Mouse (Mus musculus) forebrain, embryonic 10.5 days (tissue): ENCODE measurements around the gene Il20rb. TPM values are rescaled to one million over a fixed set of nuclear protein-coding genes. Genes with fewer than 3 reads are reported as not detected.

Experiments used
- DNase-seq: peaks from one replicate; pipeline ENCODE4 v3.0.0-alpha.2; 2017; ENCODE audit warnings: low spot score; ENCODE audit errors: extremely low spot score
- H3K27ac ChIP-seq: fragments of 300-500 bp; sonication (generic); 2 replicates; pipeline ENCODE4 v1.5.1; 2016; ENCODE audit warnings: mild to moderate bottlenecking
- H3K27me3 ChIP-seq: fragments of 300-500 bp; sonication (generic); 2 replicates; pipeline ENCODE4 v1.6.1; 2016; ENCODE audit warnings: mild to moderate bottlenecking; ENCODE audit not compliant: poor library complexity, severe bottlenecking
- H3K36me3 ChIP-seq: fragments of 300-500 bp; sonication (generic); replicated peaks from 2 replicates; pipeline ENCODE4 v1.6.1; 2016; ENCODE audit warnings: mild to moderate bottlenecking, moderate library complexity
- H3K4me1 ChIP-seq: fragments of 300-500 bp; sonication (generic); 2 replicates; pipeline ENCODE4 v1.6.1; 2016
- H3K4me3 ChIP-seq: fragments of 300-500 bp; sonication (generic); 2 replicates; pipeline ENCODE4 v1.5.1; 2016; ENCODE audit warnings: mild to moderate bottlenecking, moderate library complexity
- H3K9me3 ChIP-seq: fragments of 300-500 bp; sonication (generic); 2 replicates; pipeline ENCODE4 v1.6.1; 2016; ENCODE audit warnings: mild to moderate bottlenecking, moderate library complexity
- WGBS: fragments of 180-500 bp; shearing (Covaris S2); methylation state at CpG from one replicate; pipeline ENCODE4 v1.1.7; 2016; 5-methylcytosine and 5-hydroxymethylcytosine counted together
- polyA plus RNA-seq: library from polyadenylated mRNA; unstranded; fragments of >200 nt; fragmentation: Nextera tagmentation; extraction: Ambion mirVana; gene quantifications from 2 replicates; pipeline ENCODE4 v1.2.1, GENCODE M21; 2016

Il20rb gene
- polyA plus RNA-seq, 1 experiment from 2014 or later: 1.8 TPM

GRCm38 (mm10) chr9:100446059-100446686 lies 40.4 kb downstream of the Il20rb start:
- Histone ChIP-seq H3K36me3 (no peaks in the 10 kb centered on the region), H3K4me1 (peaks cover 8% of the 10 kb centered on the region), H3K27ac (peak overlapping the region; percentile 86), H3K9me3 (no peaks in the 10 kb centered on the region), H3K4me3 (peak overlapping the region; percentile 70), H3K27me3 (peaks cover 18% of the 10 kb centered on the region)
- WGBS: under 1% methylated on average over 32 of the region's 32 CpGs
- peak; percentile 76 for DNase-seq

GRCm38 (mm10) chr9:100440111-100440790 lies 46.3 kb downstream of the Il20rb start:
- H3K36me3 ChIP-seq: no peaks in the 10 kb centered on the region
- DNase-seq: no peak
- WGBS: 71% methylated on average over 9 of the region's 9 CpGs

GRCm38 (mm10) chr9:100439481-100439880 lies 47.1 kb downstream of the Il20rb start:
- H3K27ac ChIP-seq: peak overlapping the region; percentile 65; the same call in 1 of the 2 replicates
- WGBS: 84% methylated on average over 8 of the region's 8 CpGs
- DNase-seq: no peak

More at GRCm38 (mm10) chr9:100440111-100440790, 46.3 kb downstream of the Il20rb start:
- Histone ChIP-seq H3K27ac (peak overlapping the region; percentile 65), H3K9me3 (no peaks in the 10 kb centered on the region), H3K27me3 (no peaks in the 10 kb centered on the region), H3K4me3 (no peak overlapping the region), H3K4me1 (peaks cover 20% of the 10 kb centered on the region)

GRCm38 (mm10) chr9:100438994-100439393 lies 47.6 kb downstream of the Il20rb start:
- peaks cover 20% of the 10 kb centered on the region for H3K4me1 ChIP-seq
- no peaks in the 10 kb centered on the region for H3K9me3 ChIP-seq
- no peak overlapping the region for H3K27ac ChIP-seq
- no peaks in the 10 kb centered on the region for H3K36me3 ChIP-seq
- no peaks in the 10 kb centered on the region for H3K27me3 ChIP-seq
- no peak for DNase-seq
- WGBS: 87% methylated on average over 10 of the region's 10 CpGs
- H3K4me3 ChIP-seq: no peak overlapping the region

More at GRCm38 (mm10) chr9:100439481-100439880, 47.1 kb downstream of the Il20rb start:
- Histone ChIP-seq H3K9me3 (no peaks in the 10 kb centered on the region), H3K27me3 (no peaks in the 10 kb centered on the region), H3K36me3 (no peaks in the 10 kb centered on the region), H3K4me1 (peaks cover 20% of the 10 kb centered on the region), H3K4me3 (no peak overlapping the region)

GRCm38 (mm10) chr9:100436865-100437595 lies 49.6 kb downstream of the Il20rb start:
- Histone ChIP-seq H3K4me1 (peaks cover 20% of the 10 kb centered on the region), H3K27ac (no peak overlapping the region), H3K27me3 (no peaks in the 10 kb centered on the region), H3K4me3 (no peak overlapping the region), H3K9me3 (no peaks in the 10 kb centered on the region), H3K36me3 (no peaks in the 10 kb centered on the region)
- no peak for DNase-seq
- whole genome bisulfite sequencing: 87% methylated on average over 8 of the region's 8 CpGs

GRCm38 (mm10) chr9:100431355-100431754 lies 55.2 kb downstream of the Il20rb start:
- Histone ChIP-seq H3K27me3 (no peaks in the 10 kb centered on the region), H3K9me3 (no peaks in the 10 kb centered on the region), H3K36me3 (no peaks in the 10 kb centered on the region), H3K4me1 (no peaks in the 10 kb centered on the region; the same call in 1 of the 2 replicates), H3K27ac (no peak overlapping the region), H3K4me3 (no peak overlapping the region)
- 64% methylated on average over 2 of the region's 2 CpGs for WGBS
- DNase-seq: no peak

- Histone ChIP-seq H3K9me3 (no peaks in the 10 kb centered on the region), H3K36me3 (no peaks in the 10 kb centered on the region), H3K4me1 (no peaks in the 10 kb centered on the region; the same call in 1 of the 2 replicates), H3K27me3 (no peaks in the 10 kb centered on the region), H3K27ac (no peak overlapping the region), H3K4me3 (no peak overlapping the region)
- WGBS: 83% methylated on average over 2 of the region's 2 CpGs
- no peak for DNase-seq
Observed at GRCm38 (mm10) chr9:100430911-100431310, 55.7 kb downstream of the Il20rb start.

- no peak overlapping the region for H3K4me3 ChIP-seq
- DNase-seq: no peak
- peaks cover 15% of the 10 kb centered on the region for H3K4me1 ChIP-seq
- no peaks in the 10 kb centered on the region for H3K9me3 ChIP-seq
- H3K27me3 ChIP-seq: no peaks in the 10 kb centered on the region
- no peaks in the 10 kb centered on the region for H3K36me3 ChIP-seq
- no peak overlapping the region for H3K27ac ChIP-seq
- 90% methylated on average over 8 of the region's 8 CpGs for WGBS
Observed at GRCm38 (mm10) chr9:100419644-100420043, 66.9 kb downstream of the Il20rb start.

- Histone ChIP-seq H3K4me3 (no peak overlapping the region), H3K36me3 (no peaks in the 10 kb centered on the region), H3K4me1 (peaks cover 19% of the 10 kb centered on the region), H3K27me3 (no peaks in the 10 kb centered on the region), H3K27ac (no peak overlapping the region), H3K9me3 (no peaks in the 10 kb centered on the region)
- DNase-seq: no peak
- 88% methylated on average over 8 of the region's 8 CpGs for WGBS
Observed at GRCm38 (mm10) chr9:100419103-100419502, 67.5 kb downstream of the Il20rb start.

- H3K36me3 ChIP-seq: no peaks in the 10 kb centered on the region
- no peak overlapping the region for H3K4me3 ChIP-seq
- no peak overlapping the region for H3K27ac ChIP-seq
- no peaks in the 10 kb centered on the region for H3K9me3 ChIP-seq
- H3K4me1 ChIP-seq: peaks cover 21% of the 10 kb centered on the region
- no peak for DNase-seq
- H3K27me3 ChIP-seq: no peaks in the 10 kb centered on the region
- 9% methylated on average over 1 of the region's 1 CpGs for WGBS
Observed at GRCm38 (mm10) chr9:100416756-100417155, 69.8 kb downstream of the Il20rb start.

- H3K9me3 ChIP-seq: no peaks in the 10 kb centered on the region
- 81% methylated on average over 6 of the region's 6 CpGs for WGBS
- 0 out of 2 replicates have a peak overlapping the region, but pooled peaks have one; percentile 30 for H3K27ac ChIP-seq
- no peak for DNase-seq
- H3K27me3 ChIP-seq: no peaks in the 10 kb centered on the region
- H3K36me3 ChIP-seq: no peaks in the 10 kb centered on the region
- H3K4me3 ChIP-seq: no peak overlapping the region
- peaks cover 21% of the 10 kb centered on the region for H3K4me1 ChIP-seq
Observed at GRCm38 (mm10) chr9:100416299-100416698, 70.3 kb downstream of the Il20rb start.

- DNase-seq: no peak
- Histone ChIP-seq H3K36me3 (no peaks in the 10 kb centered on the region), H3K4me1 (peaks cover 21% of the 10 kb centered on the region), H3K4me3 (no peak overlapping the region), H3K27ac (no peak overlapping the region), H3K27me3 (no peaks in the 10 kb centered on the region), H3K9me3 (no peaks in the 10 kb centered on the region)
- WGBS: 88% methylated on average over 7 of the region's 7 CpGs
Observed at GRCm38 (mm10) chr9:100415328-100415979, 71.1 kb downstream of the Il20rb start.
